Mouse (Mus musculus): ENCODE measurements around the gene 1110025L11Rik. TPM values are rescaled to one million over a fixed set of nuclear protein-coding genes. Genes with fewer than 3 reads are reported as not detected.
"Not testable (repeated sequence)": the region's sequence is repeated elsewhere in the genome, so short reads cannot be mapped to it uniquely, and the experiment has no call there.

Gene 1110025L11Rik
- total RNA-seq (2021): not detected
- long read RNA-seq, experiment 1: 0 reads
- long read RNA-seq, experiment 2: 0 reads

DNA sequence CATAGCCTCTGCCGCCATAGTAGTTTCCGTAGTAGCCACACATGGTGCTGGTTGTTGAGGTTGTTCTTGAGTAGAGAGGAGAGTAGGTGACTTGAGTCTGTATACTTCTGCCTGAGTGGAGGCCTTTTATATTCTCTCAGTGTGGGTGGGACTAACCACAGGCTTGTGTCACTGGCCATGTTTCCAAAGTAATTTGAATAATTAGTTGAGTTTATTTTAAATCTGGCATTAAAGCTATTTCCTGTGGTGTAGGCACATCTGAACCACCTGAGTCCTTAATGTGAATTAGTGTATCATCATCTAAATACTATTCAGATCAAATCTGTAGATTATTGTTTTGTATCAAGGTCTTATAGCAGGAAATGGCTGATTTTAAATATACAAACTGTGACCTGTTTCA is at the start of gene 1110025L11Rik:
1110025L11Rik (minus strand) TSS at position 101 of the 400 bp plus-strand sequence.
- DNase-seq: not testable (repeated sequence)

DNA sequence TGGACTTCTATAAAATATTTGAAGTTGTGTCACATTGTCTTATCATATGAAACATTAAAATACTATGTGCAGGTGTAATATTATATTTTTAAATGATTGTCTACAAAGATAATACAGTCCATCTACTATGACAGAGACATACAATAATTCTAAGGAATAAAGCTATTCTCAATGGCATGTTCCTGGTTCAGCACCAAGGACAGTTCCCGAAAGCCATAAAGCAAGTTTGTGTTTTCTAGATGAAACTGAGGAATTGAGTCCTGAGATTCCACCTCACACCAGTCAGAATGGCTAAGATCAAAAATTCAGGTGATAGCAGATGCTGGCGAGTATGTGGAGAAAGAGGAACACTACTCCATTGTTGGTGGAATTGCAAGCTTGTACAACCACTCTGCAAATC is 7.2 kb upstream of the 1110025L11Rik start:
- peak in 1 of 2 experiments; percentile 1 for DNase-seq

DNA sequence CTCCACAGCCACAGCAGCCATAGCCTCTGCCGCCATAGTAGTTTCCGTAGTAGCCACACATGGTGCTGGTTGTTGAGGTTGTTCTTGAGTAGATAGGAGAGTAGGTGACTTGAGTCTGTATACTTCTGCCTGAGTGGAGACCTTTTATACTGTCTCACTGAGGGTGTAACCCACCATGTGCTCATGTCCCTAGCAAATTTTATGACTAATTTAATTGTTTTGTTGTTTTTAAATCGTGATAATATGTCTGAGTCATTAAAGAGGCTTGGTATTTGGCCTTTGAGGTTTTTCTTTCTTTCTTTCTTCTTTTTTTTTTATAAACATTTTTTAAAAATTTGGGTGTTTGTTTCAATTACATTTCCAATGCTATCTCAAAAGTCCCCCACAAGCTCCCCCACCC is 16.0 kb downstream of the 1110025L11Rik start, which contains the start of gene Krtap6-5:
Krtap6-5 (minus strand) TSS at position 101 of the 400 bp plus-strand sequence.
- no peak for DNase-seq

DNA sequence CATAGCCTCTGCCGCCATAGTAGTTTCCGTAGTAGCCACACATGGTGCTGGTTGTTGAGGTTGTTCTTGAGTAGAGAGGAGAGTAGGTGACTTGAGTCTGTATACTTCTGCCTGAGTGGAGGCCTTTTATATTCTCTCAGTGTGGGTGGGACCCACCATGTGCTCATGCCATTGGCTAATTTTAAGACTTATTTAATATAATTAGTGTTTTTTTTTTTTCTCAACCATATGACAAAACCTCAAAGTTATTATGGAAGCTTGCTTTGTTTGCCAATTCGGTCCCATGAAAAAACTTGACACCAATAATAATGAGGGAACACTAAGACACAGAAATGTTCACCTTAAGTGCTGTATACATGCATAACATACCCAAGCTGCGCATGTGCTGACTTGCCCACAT is 22.4 kb downstream of the 1110025L11Rik start, which contains the start of gene Gm10228:
Gm10228 (minus strand) TSS at position 101 of the 400 bp plus-strand sequence.
- not testable (repeated sequence) for DNase-seq

DNA sequence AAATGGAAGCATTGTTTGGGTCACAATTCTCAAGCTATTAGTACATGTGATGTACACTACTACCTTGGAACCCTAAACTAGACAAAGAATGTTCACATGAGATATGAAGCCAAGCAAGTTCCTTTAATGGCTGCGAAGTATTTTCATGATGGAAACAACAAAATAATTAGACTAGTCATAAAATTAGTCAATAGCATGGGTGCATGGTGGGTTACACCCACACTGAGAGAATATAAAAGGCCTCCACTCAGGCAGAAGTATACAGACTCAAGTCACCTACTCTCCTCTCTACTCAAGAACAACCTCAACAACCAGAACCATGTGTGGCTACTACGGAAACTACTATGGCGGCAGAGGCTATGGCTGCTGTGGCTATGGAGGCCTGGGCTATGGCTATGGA is 32.4 kb downstream of the 1110025L11Rik start, which contains the start of gene Krtap6-1:
Krtap6-1 (plus strand) TSS at position 301 of the 400 bp plus-strand sequence.
- DNase-seq: not testable (repeated sequence)

DNA sequence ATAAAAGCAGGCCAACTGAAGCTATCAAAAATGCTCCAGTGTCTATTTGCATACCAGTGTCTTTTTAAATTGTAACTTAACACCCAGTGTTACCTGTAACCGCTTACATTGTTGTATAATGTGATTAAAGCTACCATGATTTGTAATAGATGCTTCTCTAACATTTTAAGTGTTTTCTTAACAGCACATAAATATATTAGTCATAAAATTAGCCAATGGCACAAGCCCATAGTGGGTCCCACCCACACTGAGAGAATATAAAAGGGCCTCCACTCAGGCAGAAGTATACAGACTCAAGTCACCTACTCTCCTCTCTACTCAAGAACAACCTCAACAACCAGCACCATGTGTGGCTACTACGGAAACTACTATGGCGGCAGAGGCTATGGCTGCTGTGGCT is 48.8 kb downstream of the 1110025L11Rik start, which contains the start of gene Gm10229:
Gm10229 (plus strand) TSS at position 301 of the 400 bp plus-strand sequence.
- DNase-seq: not testable (repeated sequence)

DNA sequence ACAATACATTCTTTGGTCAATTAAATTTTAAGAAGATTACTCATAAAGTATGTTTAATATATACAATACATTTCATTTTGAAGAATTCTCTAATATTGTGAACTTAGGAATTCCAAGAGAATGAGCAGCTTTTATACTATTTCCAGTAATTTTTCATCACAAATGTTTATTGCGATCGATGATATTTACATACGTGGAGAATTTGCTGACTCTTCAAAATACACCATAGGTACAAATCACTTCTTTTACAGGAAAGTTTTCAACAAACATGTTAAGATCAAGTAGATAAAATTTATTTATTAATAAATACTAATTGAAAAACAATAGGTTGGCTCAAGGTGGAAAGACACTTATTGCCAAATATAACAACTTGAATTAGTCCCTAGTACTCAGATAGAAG is 49.8 kb downstream of the 1110025L11Rik start:
- no peak for DNase-seq

Other genes with a start within 250 kb of the 1110025L11Rik start
- not detected for gene Krtap15, start 243.8 kb downstream of the 1110025L11Rik start, total RNA-seq (2021)
- not detected for gene Krtap14, start 237.9 kb downstream of the 1110025L11Rik start, total RNA-seq (2021)
- gene Krtap19-1, start 194.6 kb downstream of the 1110025L11Rik start, total RNA-seq (2021): not detected
- not detected for gene Krtap19-2, start 189.7 kb downstream of the 1110025L11Rik start, total RNA-seq (2021)
- gene Krtap19-3, start 186.0 kb downstream of the 1110025L11Rik start, total RNA-seq (2021): not detected
- gene Krtap19-4, start 178.9 kb downstream of the 1110025L11Rik start, total RNA-seq (2021): not detected
- gene Krtap19-5, start 167.5 kb downstream of the 1110025L11Rik start, total RNA-seq (2021): not detected
- not detected for gene Krtap19-9b, start 131.7 kb downstream of the 1110025L11Rik start, total RNA-seq (2021)
- gene Krtap16-3, start 101.1 kb downstream of the 1110025L11Rik start, total RNA-seq (2021): not detected
- gene Krtap22-2, start 53.2 kb downstream of the 1110025L11Rik start, total RNA-seq (2021): not detected
- gene Gm10229, start 48.7 kb downstream of the 1110025L11Rik start, total RNA-seq (2021): not detected
- gene Krtap6-1, start 32.3 kb downstream of the 1110025L11Rik start, total RNA-seq (2021): not detected
- gene Gm10228, start 22.5 kb downstream of the 1110025L11Rik start, total RNA-seq (2021): not detected
- gene Krtap6-5, start 16.1 kb downstream of the 1110025L11Rik start, total RNA-seq (2021): not detected
- gene Krtap6-3, start 20.0 kb upstream of the 1110025L11Rik start, total RNA-seq (2021): not detected
- not detected for gene Gm6358, start 76.8 kb upstream of the 1110025L11Rik start, total RNA-seq (2021)
- gene Gm10061, start 87.1 kb upstream of the 1110025L11Rik start, total RNA-seq (2021): not detected
- gene Gm9789, start 94.0 kb upstream of the 1110025L11Rik start, total RNA-seq (2021): not detected
- gene Gm7735, start 105.5 kb upstream of the 1110025L11Rik start, total RNA-seq (2021): not detected
- not detected for gene 1110057P08Rik, start 110.7 kb upstream of the 1110025L11Rik start, total RNA-seq (2021)
- gene Krtap20-2, start 141.9 kb upstream of the 1110025L11Rik start, total RNA-seq (2021): not detected

Data from heart, adult 18-20 months (tissue).